Mouse (Mus musculus) liver, postnatal 0 days (tissue): ENCODE results near the gene Rhbdf2. TPM values are rescaled to one million over a fixed set of nuclear protein-coding genes. Genes with fewer than 3 reads are reported as not detected.

Experiments
- ATAC-seq: fragments of 200-750 bp; cut with Nextera tagmentation; 2 replicates; pipeline ENCODE4 v1.8.0; 2017; ENCODE audit warnings: mild to moderate bottlenecking, moderate library complexity
- DNase-seq: peaks from one replicate; pipeline ENCODE4 v3.0.0-alpha.2; 2016
- H3K27ac ChIP-seq: fragments of 300-500 bp; sonication (generic); 2 replicates; pipeline ENCODE4 v1.5.1; 2014; ENCODE audit warnings: antibody characterized with exemption, moderate library complexity, mild to moderate bottlenecking, low read depth
- H3K27me3 ChIP-seq: fragments of 300-500 bp; sonication (generic); 2 replicates; pipeline ENCODE4 v1.6.1; 2014; ENCODE audit warnings: low read length, control low read depth, mixed read lengths; ENCODE audit not compliant: insufficient read depth
- H3K36me3 ChIP-seq: fragments of 300-500 bp; sonication (generic); replicated peaks from 2 replicates; pipeline ENCODE4 v1.6.1; 2014; ENCODE audit warnings: mild to moderate bottlenecking, control low read depth, low read length, moderate library complexity, mixed read lengths; ENCODE audit not compliant: insufficient read depth
- H3K4me1 ChIP-seq: fragments of 300-500 bp; sonication (generic); 2 replicates; pipeline ENCODE4 v1.6.1; 2014; ENCODE audit warnings: antibody characterized with exemption, mild to moderate bottlenecking, control low read depth; ENCODE audit not compliant: insufficient read depth
- H3K4me2 ChIP-seq: fragments of 300-500 bp; sonication (generic); 2 replicates; pipeline ENCODE4 v1.6.1; 2014; ENCODE audit warnings: low read depth, mild to moderate bottlenecking, low read length, moderate library complexity, mixed read lengths
- H3K4me3 ChIP-seq: fragments of 300-500 bp; sonication (generic); 2 replicates; pipeline ENCODE4 v1.5.1; 2014; ENCODE audit warnings: low read depth, low read length
- H3K9ac ChIP-seq: fragments of 300-500 bp; sonication (generic); replicated peaks from 2 replicates; pipeline ENCODE4 v1.6.1; 2014; ENCODE audit warnings: mild to moderate bottlenecking, moderate library complexity
- H3K9me3 ChIP-seq: fragments of 300-500 bp; sonication (generic); 2 replicates; pipeline ENCODE4 v1.6.1; 2016; ENCODE audit warnings: mild to moderate bottlenecking, control low read depth, low read length, mixed read lengths
- CTCF ChIP-seq: sonication (generic); IDR thresholded peaks from 2 replicates; pipeline ENCODE4 v1.5.1; 2016; ENCODE audit warnings: antibody characterized with exemption, low read depth
- EP300 ChIP-seq: IDR thresholded peaks from 2 replicates; pipeline ENCODE4 v1.6.1; 2016; ENCODE audit warnings: antibody characterized with exemption, low read depth, mild to moderate bottlenecking
- WGBS: fragments of 180-500 bp; shearing (Covaris S2); extraction: QIAGEN DNeasy Blood & Tissue Kit; methylation state at CpG from one replicate; pipeline ENCODE4 v1.1.7; 2014; ENCODE audit not compliant: insufficient replicate concordance; 5-methylcytosine and 5-hydroxymethylcytosine counted together
- polyA plus RNA-seq: library from polyadenylated mRNA; unstranded; fragments of >200 nt; fragmentation: Nextera tagmentation; extraction: Ambion mirVana; gene quantifications from 2 replicates; pipeline ENCODE4 v1.2.1, GENCODE M21; 2015

Rhbdf2 gene
- polyA plus RNA-seq, 1 experiment from 2014 or later: 4.9 TPM

DNA sequence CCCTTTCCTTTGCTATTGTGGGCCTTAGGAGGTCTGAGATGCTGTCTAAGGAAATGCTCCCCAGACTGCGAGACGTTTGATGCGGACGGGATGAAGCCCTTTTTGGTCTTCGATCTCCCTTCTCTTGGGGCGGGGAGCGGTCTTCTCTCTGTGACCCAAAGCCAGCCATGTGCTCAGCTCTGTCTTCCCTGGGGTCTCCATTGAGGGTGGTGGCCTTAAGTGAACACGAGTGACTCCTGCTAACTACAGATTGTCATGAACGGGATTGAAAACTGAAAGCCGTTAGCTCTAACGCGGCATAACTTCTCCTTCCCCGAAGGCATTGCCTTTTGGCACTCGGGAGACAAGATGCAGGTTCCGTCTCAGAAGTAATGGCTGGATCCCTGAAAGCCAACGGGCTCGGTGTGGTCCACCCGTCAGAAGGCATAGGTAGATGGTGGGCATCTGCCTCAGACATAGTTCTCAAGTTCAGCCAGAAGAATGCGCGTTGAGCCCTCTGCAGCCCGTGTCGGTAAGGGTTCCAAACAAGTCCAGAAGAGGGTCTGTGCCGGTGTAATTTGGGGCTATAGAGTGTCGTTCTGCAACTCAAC lies 45.1 kb upstream of the Rhbdf2 start:
- DNase-seq: no peak
- WGBS: under 1% methylated on average over 24 of the region's 24 CpGs
- H3K4me3 ChIP-seq: peak overlapping the region; percentile 75
- peak; percentile 7 for ATAC-seq
- H3K36me3 ChIP-seq: peaks cover 37% of the 10 kb centered on the region
- peak overlapping the region; percentile 78 for H3K4me2 ChIP-seq
- H3K9ac ChIP-seq: peak overlapping the region; percentile 90
- H3K27me3 ChIP-seq: no peaks in the 10 kb centered on the region
- H3K9me3 ChIP-seq: no peaks in the 10 kb centered on the region
- peaks cover 22% of the 10 kb centered on the region for H3K4me1 ChIP-seq
- H3K27ac ChIP-seq: peak overlapping the region; percentile 78
- TF ChIP-seq CTCF (no peak), EP300 (no peak)

- ATAC-seq (peak; percentile 93), DNase-seq (peak; percentile 95)
- Histone ChIP-seq H3K27me3 (no peaks in the 10 kb centered on the region), H3K27ac (peak overlapping the region; percentile 78), H3K4me2 (peak overlapping the region; percentile 78), H3K36me3 (peaks cover 31% of the 10 kb centered on the region), H3K9me3 (no peaks in the 10 kb centered on the region), H3K4me1 (peaks cover 22% of the 10 kb centered on the region), H3K9ac (peak overlapping the region; percentile 90), H3K4me3 (peak overlapping the region; percentile 75)
- WGBS: 1% methylated on average over 45 of the region's 45 CpGs
- TF ChIP-seq EP300 (peak; percentile 70; the same call in 1 of the 2 replicates), CTCF (peak; percentile 79)
Observed at GRCm38 (mm10) chr11:116671112-116671844, 44.5 kb upstream of the Rhbdf2 start.

- peaks cover 22% of the 10 kb centered on the region for H3K36me3 ChIP-seq
- ATAC-seq (no peak), DNase-seq (no peak)
- no peaks in the 10 kb centered on the region for H3K27me3 ChIP-seq
- H3K9ac ChIP-seq: no peak overlapping the region
- peaks cover 22% of the 10 kb centered on the region for H3K4me1 ChIP-seq
- TF ChIP-seq EP300: no peak
- TF ChIP-seq CTCF: no peak
- 83% methylated on average over 7 of the region's 7 CpGs for WGBS
- no peaks in the 10 kb centered on the region for H3K9me3 ChIP-seq
- H3K4me3 ChIP-seq: no peak overlapping the region
- H3K4me2 ChIP-seq: 0 out of 2 replicates have a peak overlapping the region, but pooled peaks have one; percentile 78
- no peak overlapping the region for H3K27ac ChIP-seq
Observed at GRCm38 (mm10) chr11:116670386-116670785, 43.6 kb upstream of the Rhbdf2 start.

- no peak overlapping the region for H3K27ac ChIP-seq
- no peaks in the 10 kb centered on the region for H3K27me3 ChIP-seq
- 58% methylated on average over 13 of the region's 13 CpGs for WGBS
- TF ChIP-seq EP300: no peak
- no peak for TF ChIP-seq CTCF
- H3K4me3 ChIP-seq: no peak overlapping the region
- H3K4me2 ChIP-seq: no peak overlapping the region
- H3K9me3 ChIP-seq: no peaks in the 10 kb centered on the region
- H3K36me3 ChIP-seq: peaks cover 17% of the 10 kb centered on the region
- DNase-seq (no peak), ATAC-seq (no peak)
- H3K9ac ChIP-seq: no peak overlapping the region
- peaks cover 22% of the 10 kb centered on the region for H3K4me1 ChIP-seq
Observed at GRCm38 (mm10) chr11:116669787-116670365, 43.1 kb upstream of the Rhbdf2 start.

DNA sequence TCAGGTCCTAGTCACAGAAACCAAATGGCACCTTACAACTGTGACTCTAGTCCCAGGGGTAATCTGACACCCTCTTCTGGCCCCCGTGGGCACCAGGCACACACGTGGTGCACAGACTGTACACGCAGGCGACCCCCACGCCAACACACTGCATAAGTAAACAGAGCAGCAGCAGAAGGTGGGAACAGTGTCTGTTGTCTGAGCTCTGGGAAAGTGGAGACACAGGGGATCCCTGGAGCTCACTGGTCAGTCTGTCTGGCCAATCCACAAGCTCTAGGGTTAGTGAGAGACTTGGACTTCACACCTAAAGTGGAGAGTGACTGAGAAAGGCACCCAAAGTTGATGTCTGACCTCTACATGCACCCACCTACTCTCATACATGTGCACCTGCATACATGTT lies 42.5 kb upstream of the Rhbdf2 start:
- no peak overlapping the region for H3K27ac ChIP-seq
- DNase-seq (no peak), ATAC-seq (no peak)
- peaks cover 18% of the 10 kb centered on the region for H3K4me1 ChIP-seq
- no peaks in the 10 kb centered on the region for H3K9me3 ChIP-seq
- H3K36me3 ChIP-seq: peaks cover 11% of the 10 kb centered on the region
- no peak for TF ChIP-seq EP300
- TF ChIP-seq CTCF: no peak
- WGBS: 55% methylated on average over 5 of the region's 5 CpGs
- H3K9ac ChIP-seq: no peak overlapping the region
- H3K4me3 ChIP-seq: no peak overlapping the region
- H3K4me2 ChIP-seq: no peak overlapping the region
- H3K27me3 ChIP-seq: no peaks in the 10 kb centered on the region

DNA sequence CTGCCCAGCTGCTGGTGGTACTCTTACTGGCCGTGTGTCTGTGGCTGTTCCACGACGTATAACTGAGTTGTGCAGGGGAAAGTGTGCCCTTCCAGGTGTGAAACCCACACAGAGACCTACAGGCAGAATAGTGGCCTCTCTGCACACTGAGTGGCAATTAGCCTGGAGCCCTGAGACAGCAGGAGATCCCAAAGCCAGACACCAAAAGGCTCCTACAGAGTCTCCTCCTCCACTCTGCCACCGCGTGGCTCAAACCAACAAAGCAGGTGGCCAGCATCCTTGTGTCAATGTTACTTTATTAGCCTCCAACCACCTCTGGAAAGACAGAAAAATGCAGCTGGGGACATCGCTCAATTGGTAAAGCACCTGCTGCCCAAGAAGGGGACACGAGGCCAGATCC lies 42.0 kb upstream of the Rhbdf2 start:
- TF ChIP-seq EP300: no peak
- TF ChIP-seq CTCF: peak; percentile 37
- no peak overlapping the region for H3K27ac ChIP-seq
- H3K9me3 ChIP-seq: no peaks in the 10 kb centered on the region
- peaks cover 16% of the 10 kb centered on the region for H3K4me1 ChIP-seq
- no peaks in the 10 kb centered on the region for H3K27me3 ChIP-seq
- H3K4me3 ChIP-seq: no peak overlapping the region
- no peak overlapping the region for H3K9ac ChIP-seq
- DNase-seq (no peak), ATAC-seq (no peak)
- 57% methylated on average over 7 of the region's 7 CpGs for WGBS
- peaks cover 7% of the 10 kb centered on the region for H3K36me3 ChIP-seq
- H3K4me2 ChIP-seq: no peak overlapping the region
